Mouse (Mus musculus) mouse trophoblast stem cell (cell line): Measurements from ENCODE around the gene Cdc42ep3.

Source experiments
- in situ Hi-C, 2 experiments: fragments of 300-500 bp; cut with MseI, MboI; formaldehyde crosslinking; loops; 2 replicates in 1 of 2; 3 replicates in 1 of 2; pipeline ENCODE4 v1.15.1; 2025

The Cdc42ep3 gene

DNA sequence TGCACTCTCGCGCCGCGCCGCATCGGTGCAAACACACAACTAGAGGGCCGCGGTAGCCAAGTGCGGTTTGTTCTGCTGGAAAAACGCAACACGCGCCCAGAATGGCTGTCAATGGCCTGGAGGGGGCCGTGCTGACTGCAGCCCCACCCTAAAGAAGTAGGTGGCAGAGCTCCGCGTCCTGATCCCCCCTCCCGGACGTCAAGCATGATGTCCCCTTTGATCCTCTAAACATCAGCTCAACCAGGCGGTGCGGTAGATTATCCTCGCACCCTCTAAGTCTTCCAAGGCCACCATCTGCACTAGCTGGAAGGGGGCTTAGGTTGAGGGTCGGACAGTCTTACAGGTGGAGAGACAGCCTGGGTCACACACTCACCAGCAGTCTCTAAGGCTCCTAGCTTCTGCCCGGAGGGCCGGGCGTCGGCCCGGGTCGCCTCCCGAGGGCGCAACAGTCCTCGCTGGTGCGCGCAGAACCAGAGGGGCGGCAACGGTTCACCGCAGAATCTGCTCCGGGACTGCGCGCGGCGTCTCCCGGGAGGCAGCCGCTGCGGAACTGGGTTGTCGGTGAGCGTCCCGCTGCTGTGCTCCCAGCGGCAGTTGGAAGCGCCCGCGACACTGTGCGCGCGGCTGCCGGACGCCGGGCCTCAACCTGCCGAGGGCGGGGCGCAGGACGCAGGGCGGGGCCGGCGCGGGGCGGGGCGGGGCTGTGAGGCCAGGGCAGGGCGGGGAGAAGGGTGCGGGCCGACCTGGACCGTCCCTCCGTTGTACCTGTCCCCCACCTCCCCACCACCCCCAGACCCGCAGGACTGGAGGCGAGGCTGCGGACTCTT, at the start of gene Cdc42ep3:
Cdc42ep3 (minus strand) TSS at position 648 of the 827 bp plus-strand sequence.
- in situ Hi-C loops = no loop called here

DNA sequence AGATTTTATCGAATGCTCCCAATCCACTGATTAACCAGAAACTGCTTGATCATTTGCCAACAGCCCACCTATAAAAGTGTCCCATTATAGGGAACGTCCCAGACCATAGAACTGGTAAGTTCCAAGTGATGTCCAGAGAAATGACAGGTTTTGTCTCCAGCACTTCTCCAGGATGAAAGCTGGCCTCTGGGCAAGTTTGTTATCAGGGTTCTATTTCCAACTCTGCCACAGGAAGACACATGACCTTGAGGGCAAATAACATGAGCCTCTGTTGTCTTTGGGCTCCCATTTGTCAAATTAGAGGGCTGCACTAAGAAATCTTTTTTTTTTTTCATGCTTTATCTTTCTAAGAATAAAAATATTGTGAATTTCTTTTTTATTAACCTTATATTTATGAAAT, 45.5 kb upstream of the Cdc42ep3 start:
- in situ Hi-C loops = no loop called here

DNA sequence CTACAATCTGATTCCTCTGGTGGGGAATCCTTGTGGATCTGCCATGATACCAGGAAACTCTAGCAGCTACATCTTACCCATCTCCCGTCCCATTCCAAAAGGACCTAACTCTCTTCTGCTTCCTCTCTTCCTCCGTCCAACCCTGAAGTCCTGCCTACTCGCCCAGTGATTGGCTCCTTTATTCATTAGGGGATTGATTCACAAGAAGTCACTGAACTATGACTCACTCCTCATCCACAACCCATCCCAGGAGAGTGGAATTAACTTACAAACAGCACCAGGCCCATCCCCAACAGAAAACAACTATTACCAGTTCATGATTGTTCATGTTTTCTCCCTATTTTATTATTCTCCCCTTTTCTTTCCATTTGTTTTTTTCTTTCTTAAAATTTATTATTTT, 43.5 kb upstream of the Cdc42ep3 start:
- in situ Hi-C loops = no loop called here

DNA sequence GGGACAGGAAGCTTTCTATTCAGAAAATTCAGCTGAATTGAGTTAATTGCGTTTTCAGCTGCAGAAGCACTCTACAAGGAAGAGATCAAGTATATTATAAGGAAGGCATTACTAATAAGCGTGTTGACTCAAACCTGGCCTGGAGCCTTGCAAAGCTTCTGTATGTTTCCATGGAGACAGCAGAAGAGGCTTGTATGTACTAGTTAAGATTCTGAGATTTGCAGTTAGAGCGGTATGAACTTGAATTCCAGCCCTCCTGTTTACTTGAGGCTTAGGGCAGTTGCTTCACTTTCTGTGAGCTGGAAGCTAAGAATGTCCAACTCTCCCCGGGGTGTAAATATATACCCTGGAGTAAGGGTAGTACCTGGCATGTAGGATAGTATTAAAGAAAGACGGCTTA, 39.9 kb upstream of the Cdc42ep3 start:
- in situ Hi-C loops = no loop called here

DNA sequence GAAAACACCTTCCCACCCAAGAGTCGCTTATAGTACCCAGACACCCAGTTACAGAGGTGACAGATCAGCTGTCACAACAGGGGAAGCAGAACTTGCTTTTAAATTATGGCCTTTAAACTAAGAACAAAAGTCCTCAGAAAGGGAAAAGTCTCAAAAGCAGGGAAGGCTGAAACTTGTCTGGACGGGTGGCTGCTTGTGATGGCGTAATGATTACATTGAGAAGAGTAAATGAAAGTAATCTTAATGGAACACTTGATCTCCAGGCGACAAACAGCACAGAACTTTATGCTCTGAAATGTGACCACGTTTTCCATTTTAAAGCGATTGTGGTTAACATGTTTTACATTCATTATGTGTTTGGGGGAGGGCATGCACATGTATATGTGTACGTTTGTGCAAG, 39.0 kb upstream of the Cdc42ep3 start:
- in situ Hi-C loops = no loop called here

DNA sequence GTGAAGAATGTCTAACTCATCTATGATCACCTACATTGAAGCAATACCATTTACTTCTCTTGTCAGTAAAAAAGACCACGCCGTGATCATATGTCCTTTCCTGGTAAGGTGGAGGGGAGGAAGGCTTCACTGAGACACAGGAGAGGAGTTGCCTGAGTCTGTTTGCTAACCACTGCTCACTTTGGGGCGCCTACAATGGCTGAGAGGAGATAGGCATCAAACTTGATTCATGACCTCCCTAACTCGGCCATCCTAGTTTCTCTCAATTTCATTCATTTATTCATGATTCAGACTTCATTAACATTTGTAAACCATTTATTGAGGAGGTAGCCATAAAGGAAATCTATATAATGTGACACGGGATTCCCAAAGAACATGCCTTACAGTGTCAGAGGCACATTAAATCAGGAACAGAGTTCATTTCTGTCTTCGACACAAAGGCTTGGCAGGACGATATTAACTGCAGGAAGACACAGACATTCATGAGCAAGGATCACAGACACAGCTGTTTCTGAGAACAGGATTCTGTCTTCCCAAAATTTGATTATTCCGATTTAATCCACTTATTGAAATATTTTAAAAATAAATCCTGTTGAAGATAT, 32.7 kb upstream of the Cdc42ep3 start:
- in situ Hi-C loops = no loop called here

DNA sequence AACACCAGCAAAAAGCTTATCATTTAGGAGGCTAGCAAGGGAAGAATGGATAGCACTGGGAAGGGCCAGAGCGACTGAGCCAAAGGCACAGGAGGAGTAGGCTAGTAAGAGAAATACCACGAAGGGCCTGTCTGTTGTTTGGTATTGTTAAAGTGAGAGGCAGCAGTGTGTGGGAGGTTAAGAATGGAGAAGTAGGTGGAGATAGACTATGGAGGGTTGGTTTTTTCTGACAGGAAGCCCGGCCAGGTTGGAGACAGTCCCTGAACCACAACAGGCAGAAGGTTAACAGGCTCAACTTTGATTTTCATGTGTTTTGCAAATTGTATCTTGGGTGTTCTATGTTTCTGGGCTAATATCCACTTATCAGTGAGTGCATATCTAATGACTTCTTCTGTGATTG, 26.6 kb upstream of the Cdc42ep3 start:
- in situ Hi-C loops = no loop called here

DNA sequence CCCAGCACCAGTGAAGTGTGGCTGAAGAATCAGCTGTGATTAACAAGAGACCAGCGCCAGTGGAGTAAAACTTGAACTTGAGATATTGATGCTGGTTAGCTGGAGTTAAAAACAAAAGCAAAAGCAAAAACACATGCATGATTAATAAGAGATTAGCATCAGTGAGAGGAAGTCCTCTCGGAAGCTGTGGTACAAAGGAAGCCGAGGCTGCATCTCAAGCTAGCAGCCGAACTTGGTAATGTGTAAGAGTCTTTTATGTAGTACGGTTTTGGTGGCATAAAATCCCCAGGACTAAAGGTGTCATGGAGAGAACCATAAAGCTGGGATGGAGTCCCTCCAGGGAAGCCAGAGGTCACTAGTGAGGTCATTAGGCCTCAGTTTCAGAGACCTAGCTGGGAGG, 24.3 kb upstream of the Cdc42ep3 start:
- in situ Hi-C loops = no loop called here

DNA sequence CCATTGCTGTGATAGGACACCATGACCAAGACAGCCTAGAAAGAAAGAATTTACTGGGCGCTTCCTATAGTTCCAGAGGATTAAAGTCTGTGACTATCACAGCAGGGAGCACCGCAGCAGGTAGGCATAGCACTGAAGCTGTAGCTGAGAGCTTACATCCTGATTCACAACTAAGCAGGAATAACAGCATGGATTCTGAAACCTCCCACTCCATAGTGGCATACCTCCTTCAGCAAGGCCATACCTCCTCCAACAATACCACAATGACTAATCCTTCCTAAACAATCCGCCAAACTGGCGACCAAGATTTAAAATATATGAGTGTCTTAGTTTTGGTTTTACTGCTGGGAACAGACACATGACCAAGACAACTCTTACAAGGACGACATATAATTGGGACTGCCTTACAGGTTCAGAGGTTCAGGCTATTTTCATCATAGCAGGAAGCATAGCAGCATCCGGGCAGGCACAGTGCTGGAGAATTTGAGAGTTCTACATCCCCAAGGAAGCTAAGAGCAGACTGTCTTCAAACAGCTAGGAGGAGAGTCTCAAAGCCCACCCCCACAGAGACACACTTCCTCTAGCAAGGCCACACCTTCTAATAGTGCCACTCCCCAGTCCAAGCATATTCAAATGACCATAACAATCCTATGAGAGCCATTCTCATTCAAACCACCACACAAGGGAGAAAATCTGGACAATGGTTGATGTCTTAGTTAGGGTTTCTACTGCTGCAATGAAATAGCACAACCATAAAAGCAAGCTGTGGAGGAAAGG, 21.7 kb upstream of the Cdc42ep3 start:
- in situ Hi-C loops = no loop called here

DNA sequence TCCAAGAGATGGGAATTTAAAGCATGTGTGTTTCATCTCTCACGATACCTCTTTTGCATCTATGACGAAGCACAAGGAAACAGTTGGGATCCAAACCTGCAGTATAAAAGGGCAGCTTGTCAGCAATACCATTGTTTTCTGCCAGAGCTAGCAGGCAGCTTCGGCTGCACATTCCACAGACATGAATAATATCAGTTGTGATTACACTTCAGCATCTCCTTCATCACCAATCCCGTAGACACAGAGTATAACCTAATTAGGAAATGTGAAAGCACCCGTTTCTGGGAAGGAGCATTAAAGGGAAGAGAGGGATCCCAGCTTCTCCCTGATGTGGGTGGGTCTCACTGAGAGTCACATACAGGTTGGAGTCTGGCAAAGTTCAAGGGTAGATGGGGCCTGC, 18.1 kb upstream of the Cdc42ep3 start:
- in situ Hi-C loops = no loop called here

DNA sequence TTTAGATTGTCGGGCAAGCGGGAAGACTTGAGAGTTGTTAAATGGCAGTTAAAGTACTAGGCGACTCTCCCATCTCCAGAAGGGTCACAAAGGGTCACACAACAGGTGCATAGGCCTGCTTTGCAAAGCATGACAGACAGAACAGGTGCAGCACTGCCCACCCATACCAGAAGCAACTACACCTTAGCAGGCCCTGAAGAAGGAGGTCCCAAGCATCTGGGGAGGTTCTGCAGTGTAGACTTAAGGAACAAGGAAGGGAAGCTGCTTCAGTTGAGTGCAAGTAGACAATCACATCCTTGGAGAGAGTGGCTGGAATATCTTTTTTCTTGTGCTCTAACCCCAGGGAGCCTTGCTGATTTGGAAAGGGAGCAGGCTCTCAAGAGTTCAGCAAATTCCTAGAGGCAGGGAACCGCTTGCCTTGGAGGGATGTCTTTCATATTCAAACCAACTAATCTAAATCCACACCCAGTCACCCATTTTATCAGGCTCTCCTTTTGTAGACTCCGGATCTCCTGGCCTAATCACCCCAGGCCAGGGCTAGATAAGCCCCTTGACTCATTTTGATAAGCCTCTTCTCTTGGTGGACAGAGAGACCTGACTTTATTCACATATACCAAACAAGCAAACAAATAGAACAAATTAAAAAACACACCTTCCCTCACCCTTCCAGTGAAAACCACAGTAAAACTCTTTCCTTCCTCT, 10.0 kb upstream of the Cdc42ep3 start:
- in situ Hi-C loops = no loop called here

DNA sequence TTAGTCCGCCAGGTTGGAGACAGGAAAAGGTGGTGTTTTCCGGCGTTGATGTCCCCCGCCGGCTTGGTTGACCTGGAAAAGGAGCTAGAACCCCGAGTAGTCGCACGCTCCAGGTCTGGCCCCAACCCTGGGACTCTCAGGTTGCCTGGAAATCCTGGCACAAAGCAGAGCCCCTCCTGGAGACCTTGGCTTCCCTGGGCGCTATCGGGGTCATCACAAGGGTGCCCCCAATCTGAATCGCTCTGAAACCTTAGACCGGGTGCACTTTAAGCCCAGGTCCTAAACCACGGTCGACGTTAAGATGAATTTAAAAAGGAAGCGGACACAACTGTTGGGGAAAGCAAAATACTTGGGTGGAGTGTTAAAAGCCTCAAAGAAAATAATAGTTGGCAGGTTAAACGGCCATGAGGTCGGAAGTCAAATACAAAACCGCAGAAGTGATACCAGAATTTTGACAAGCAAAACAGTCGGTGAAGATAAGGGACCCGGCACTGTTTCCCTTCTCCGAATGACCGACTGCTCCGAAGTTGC, 1.2 kb upstream of the Cdc42ep3 start:
- in situ Hi-C loops = no loop called here

DNA sequence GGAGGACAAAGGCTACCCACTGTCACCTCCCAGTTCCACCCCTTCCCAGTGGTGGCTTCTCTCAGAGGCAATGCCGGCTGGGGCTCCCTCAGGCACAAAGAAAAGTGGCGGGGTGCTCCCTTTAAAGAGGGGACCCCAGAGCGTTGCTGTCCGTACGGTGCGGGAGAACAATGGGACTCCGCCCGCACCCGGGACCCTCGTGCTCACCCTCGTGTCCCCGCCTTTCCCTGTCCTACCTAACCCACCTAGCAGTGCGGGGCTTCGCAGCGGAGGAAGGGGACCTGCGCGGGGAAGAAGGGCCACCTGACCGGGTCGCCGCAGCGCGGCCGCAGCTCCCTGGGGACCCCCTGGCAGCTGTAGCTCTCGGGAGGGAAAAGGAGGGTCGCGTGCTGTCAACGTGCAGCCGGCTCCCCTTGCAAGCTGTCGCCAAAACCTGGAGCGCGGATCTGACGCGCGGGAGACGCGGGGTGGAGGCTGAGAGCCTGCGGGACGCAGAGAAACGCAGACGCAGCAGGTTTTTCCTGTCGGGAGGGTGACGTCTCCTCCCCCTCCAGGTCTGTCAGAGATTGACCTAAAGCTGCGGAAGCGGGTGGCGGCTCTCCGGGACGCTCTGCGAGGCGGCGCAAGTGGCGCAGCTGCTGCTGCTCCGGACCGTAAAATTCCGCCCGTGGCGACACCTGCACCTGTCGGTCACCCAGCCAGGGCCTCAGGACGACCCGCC, 540 bp upstream of the Cdc42ep3 start:
- in situ Hi-C loops = no loop called here

DNA sequence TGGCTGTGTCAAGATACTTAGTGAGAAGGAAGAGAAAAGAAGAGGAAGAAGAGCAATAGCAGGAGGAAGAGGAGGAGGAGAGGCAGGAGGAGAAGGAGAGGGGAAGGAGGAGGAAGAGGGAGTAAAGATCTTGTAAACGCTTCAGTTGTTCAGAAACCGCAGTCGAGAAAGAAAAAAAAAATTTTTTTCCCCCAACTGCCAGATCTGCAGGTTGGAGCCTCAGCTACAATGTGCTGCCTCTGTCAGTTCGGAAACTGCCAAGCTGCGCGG, 782 bp downstream of the Cdc42ep3 start:
- in situ Hi-C loops = no loop called here

DNA sequence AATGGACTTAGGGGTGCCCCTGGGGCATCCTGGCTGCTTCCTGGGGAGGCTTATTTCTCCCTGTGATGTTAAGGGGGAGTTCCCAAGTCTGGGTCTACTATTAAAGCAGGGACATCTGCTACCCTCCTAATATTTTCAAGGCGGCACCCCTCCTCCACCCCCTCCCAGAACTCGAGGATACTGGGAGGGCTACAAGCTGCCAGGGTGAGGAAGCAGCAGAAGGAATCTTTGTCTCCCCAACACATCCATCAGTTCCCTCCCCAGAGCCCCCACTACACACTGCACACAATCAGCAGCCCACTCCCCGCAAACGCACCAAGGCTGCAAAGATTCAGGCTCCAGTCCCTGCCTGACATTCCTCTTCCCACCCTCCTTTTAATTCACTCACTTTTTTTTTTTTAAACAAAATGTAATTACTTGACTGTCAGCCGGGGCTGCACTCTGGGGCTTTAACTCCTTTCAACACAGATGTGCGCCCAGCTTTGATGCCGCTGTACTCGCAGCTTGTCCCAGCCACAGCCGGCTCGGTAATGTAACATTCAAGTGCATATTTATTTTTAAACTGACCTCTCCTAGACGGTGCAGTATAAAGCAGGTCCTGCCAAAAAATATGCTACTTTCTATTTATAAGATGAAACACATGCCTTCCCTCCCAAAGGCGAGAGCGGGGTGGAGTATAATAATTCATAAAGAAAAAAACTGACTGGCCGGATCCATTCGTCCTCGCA, 1.3 kb downstream of the Cdc42ep3 start:
- in situ Hi-C loops = no loop called here

DNA sequence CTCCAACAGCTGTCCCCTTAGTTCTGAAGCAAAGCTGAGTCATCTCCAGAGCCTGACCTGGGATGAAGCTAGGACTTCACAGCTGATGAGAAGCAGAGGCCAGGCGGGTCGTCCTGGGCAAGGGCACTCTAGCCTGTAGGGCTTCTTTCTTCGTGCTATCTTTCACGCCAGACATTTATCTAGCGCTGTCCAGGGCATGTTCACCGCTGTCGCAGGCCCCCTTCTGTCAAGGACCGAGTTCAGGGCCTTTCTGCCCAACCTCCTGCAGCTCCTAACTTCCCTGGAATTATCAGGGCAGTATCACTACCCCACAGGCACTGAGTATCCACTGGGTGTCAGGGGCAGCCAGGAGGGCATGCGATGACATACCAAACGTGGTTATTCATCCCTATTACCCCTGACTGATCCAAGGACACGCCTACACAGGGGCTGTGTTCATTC, 4.1 kb downstream of the Cdc42ep3 start:
- in situ Hi-C loops = no loop called here

DNA sequence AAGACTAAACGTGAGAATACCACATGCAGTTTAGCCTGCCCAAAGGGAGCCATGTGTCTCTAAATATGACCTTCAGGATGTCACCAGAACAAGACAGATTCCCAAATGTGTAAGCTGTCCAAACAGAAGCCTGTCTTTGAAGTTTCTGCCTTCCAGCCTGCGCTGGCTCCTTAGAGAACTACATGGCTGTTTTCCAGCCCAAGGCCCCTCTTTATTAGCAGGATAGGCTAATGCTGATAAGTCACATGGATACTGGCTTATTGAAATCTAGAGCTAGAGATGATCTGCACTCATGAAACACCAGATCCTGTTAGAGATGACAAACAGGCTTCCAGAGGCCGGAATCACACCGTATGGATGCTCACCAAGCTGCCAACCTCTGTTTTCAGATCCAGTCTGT, 5.5 kb downstream of the Cdc42ep3 start:
- in situ Hi-C loops = no loop called here

DNA sequence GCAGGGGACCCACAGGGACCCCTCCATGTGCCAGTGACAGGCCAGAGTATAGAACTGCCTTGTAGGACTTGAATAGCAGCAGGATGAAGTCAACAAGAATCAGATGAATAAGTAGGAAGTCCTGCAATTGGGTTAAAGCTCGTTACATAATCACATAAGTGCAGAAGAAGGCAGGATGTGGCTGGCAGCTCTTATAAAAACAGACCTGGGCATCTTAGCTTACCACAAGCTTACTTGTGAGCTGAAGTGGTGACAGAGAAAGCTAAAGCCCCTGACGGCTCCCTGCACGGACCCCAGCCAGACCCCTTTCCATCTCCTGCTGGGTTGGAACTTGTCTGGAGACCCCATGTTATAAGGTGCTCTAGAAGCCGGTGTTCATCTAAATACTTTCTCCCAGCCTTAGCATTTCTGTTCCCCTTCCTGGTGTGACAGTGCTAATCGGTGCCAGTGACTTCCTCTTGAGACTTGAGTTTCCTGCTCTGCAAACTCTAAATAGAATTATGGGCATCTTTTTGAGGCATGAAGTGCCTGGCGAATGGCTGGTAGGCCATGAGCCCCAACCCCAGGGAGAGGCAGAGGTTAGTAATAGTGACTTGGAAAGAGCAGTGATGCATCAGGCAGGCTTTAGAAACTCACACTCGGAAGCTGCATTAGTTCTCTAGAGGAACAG, 6.8 kb downstream of the Cdc42ep3 start:
- in situ Hi-C loops = no loop called here

DNA sequence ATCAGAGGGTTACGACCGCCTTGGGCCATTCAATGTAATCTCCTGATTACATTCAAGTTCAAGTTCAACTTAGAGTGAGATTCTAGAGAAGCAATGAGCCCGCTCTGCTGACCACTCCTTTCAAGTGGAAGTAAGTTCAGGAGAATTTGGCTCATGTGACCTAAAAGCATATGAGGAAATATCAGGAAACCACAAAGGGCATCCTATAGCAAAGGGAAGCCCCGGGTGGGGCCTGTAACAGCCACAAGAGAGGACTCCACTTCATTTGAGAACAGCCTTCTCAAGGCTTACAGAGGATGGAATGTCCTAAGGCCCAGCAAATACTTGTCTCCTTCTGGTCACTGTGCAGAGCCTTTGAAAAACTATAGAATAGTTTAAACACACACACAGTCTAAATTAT, 7.6 kb downstream of the Cdc42ep3 start:
- in situ Hi-C loops = no loop called here
